Mouse (Mus musculus) gastrocnemius, postnatal 14 days (tissue): Measurements from ENCODE around the gene Smc3. TPM values are rescaled to one million over a fixed set of nuclear protein-coding genes. Genes with fewer than 3 reads are reported as not detected.
A peak's percentile ranks its signal among the peaks of the same experiment; 100 is the strongest.

Experiments used
- DNase-seq: peaks from one replicate; pipeline ENCODE4 v3.0.0; 2021; ENCODE audit warnings: mixed read lengths
- intact Hi-C: fragments of 180-260 bp; cut with DNase I; formaldehyde crosslinking; loops from one replicate; pipeline ENCODE4 v1.15.1; 2025; ENCODE audit warnings: low total_unique reads
- total RNA-seq, 2 experiments: library from RNA; stranded (reverse); gene quantifications; 2 replicates each; pipeline ENCODE4 v1.2.3; 2021

Gene Smc3
- total RNA-seq, 2 experiments from 2014 or later, result 15.6 to 17.5 TPM

GRCm38 (mm10) chr19:53676718-53677634 is 76.8 kb downstream of the Smc3 start, which contains the start of gene Rbm20:
TSS of gene Rbm20 (plus strand) at chr19:53677306.
- intact Hi-C loops, result no loop called here
- peak; percentile 74 for DNase-seq

GRCm38 (mm10) chr19:53679194-53679593 is 79.0 kb downstream of the Smc3 start:
- intact Hi-C loops, result no loop called here
- DNase-seq, result no peak

GRCm38 (mm10) chr19:53679981-53680380 is 79.8 kb downstream of the Smc3 start:
- intact Hi-C loops, result no loop called here

GRCm38 (mm10) chr19:53682427-53682826 is 82.2 kb downstream of the Smc3 start:
- intact Hi-C loops, result no loop called here
- no peak for DNase-seq

More at GRCm38 (mm10) chr19:53679981-53680380, 79.8 kb downstream of the Smc3 start:
- no peak for DNase-seq

GRCm38 (mm10) chr19:53687592-53687991 is 87.4 kb downstream of the Smc3 start:
- intact Hi-C loops, result no loop called here
- no peak for DNase-seq

- intact Hi-C loops, result no loop called here
- no peak for DNase-seq
Measured at GRCm38 (mm10) chr19:53690816-53691215, 90.6 kb downstream of the Smc3 start.

- no peak for DNase-seq
- intact Hi-C loops, result no loop called here
Measured at GRCm38 (mm10) chr19:53694020-53694419, 93.8 kb downstream of the Smc3 start.

Other genes starting within 250 kb of the Smc3 start
- not detected for gene Gm10197, start 228.6 kb upstream of the Smc3 start, total RNA-seq
- 10 to 100 TPM; 24.3 to 26.6 TPM for gene Smndc1, start 209.8 kb upstream of the Smc3 start, total RNA-seq
- 1 to 10 TPM; 1.3 to 2.2 TPM for gene Dusp5, start 71.3 kb upstream of the Smc3 start, total RNA-seq
- 10 to 100 TPM; 74.8 to 76.8 TPM for gene Nutf2-ps1, start 11.3 kb upstream of the Smc3 start, total RNA-seq
- gene Rbm20, start 76.9 kb downstream of the Smc3 start, total RNA-seq, result 10 to 100 TPM; 61.5 to 72.2 TPM